21 mouse cellular contexts compared by ENCODE assay signal in the genomic region with DNA sequence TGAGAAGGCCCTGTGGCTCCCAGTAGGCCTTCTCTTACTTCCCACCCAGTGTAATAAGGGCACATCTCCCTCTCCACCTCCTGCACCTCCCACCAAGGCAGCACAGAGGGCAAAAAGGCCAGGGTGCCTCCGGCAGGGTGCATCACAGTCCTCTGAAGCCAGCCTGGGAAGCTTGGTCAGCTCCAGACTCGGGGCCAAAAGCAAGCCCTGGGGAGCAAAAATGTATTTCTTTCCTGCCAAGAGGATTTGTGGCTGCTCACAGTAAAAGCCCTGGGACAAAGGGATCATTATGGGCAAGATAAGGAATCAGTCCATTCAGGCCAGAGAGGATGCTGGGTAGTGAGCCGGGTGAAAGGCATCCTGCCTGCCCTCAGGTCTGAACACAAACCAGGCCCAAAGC. TPM values are rescaled to one million over a fixed set of nuclear protein-coding genes. Genes with fewer than 3 reads are reported as not detected.
DNase-seq lines count a peak whose midpoint lies in the region; ATAC-seq and TF ChIP-seq lines count a peak whose summit lies in the region.
"Had no signal": no experiment of that assay in that cellular context is flagged by ENCODE, and none has a peak within 500 bp of the region (broad histone marks: within the 10 kb centered on the region; RNA-seq: fewer than 3 reads in every experiment).

No protein-coding gene starts in this region.

- H3K4me3 ChIP-seq in layer of hippocampus, adult 2 months, result no peak overlapping the region
- no peak overlapping the region for H3K4me3 ChIP-seq in embryonic facial prominence, embryonic 14.5 days (ENCODE audit: low read depth, low read length)
- H3K4me3 ChIP-seq: embryonic facial prominence, embryonic 12.5 days; limb, embryonic 15.5 days; liver, embryonic 15.5 days had no signal

- ATAC-seq in embryonic facial prominence, embryonic 14.5 days (ENCODE audit: low read depth), result no peak
- ATAC-seq: forebrain, embryonic 16.5 days; lung, postnatal 0 days had no signal

- no peaks in the 10 kb centered on the region for H3K4me1 ChIP-seq in embryonic facial prominence, embryonic 14.5 days (ENCODE audit: control insufficient read depth, insufficient read depth, low read length)
- H3K4me1 ChIP-seq: liver, embryonic 15.5 days had no signal

- H3K4me2 ChIP-seq in embryonic facial prominence, embryonic 14.5 days (ENCODE audit: low read depth, low read length), result no peak overlapping the region
- H3K4me2 ChIP-seq: embryonic facial prominence, embryonic 12.5 days; limb, embryonic 15.5 days; liver, embryonic 15.5 days had no signal

- DNase-seq in embryo, embryonic 11 days, result peak; percentile 12
- DNase-seq in embryo, embryonic 10.5 days (ENCODE audit: low spot score), result no peak
- DNase-seq in layer of hippocampus, adult 2 months (ENCODE audit: low spot score in 2 of 2), result no peak
- DNase-seq in layer of hippocampus, postnatal 14 days (ENCODE audit: low spot score in 2 of 2), result no peak
- DNase-seq in MN1 (ENCODE audit: low spot score), result peak; percentile 34
- DNase-seq in embryonic facial prominence, embryonic 14.5 days (ENCODE audit: low spot score), result peak; percentile 12
- no peak for DNase-seq in cerebellum, adult 9-10 months
- DNase-seq: adrenal gland, postnatal 25 days; B cell, adult 2 months; cerebellum, adult 2 months; gastrocnemius, postnatal 36 days; kidney, adult 11 months; right cerebral cortex, adult 18-20 months; thymus, postnatal 14 days had no signal

- peaks cover 30% of the 10 kb centered on the region for H3K27me3 ChIP-seq in embryonic facial prominence, embryonic 14.5 days (replicated peaks; ENCODE audit: control insufficient read depth, insufficient read depth, low read length)

- no peaks in the 10 kb centered on the region for H3K36me3 ChIP-seq in embryonic facial prominence, embryonic 14.5 days (ENCODE audit: control insufficient read depth, insufficient read depth, low read length)
- H3K36me3 ChIP-seq: embryonic facial prominence, embryonic 12.5 days; limb, embryonic 15.5 days; liver, embryonic 15.5 days had no signal

- H3K9ac ChIP-seq in embryonic facial prominence, embryonic 14.5 days (ENCODE audit: low read depth, low read length), result no peak overlapping the region
- H3K9ac ChIP-seq: embryonic facial prominence, embryonic 12.5 days; limb, embryonic 15.5 days; liver, embryonic 15.5 days had no signal

- WGBS in embryonic facial prominence, embryonic 14.5 days, result 27% methylated on average over 3 of the region's 3 CpGs

- no peaks in the 10 kb centered on the region for H3K9me3 ChIP-seq in embryonic facial prominence, embryonic 14.5 days (ENCODE audit: control insufficient read depth, low read length)
- H3K9me3 ChIP-seq: embryonic facial prominence, embryonic 12.5 days; limb, embryonic 15.5 days; liver, embryonic 15.5 days had no signal

- peak overlapping the region; percentile 88 for H3K27ac ChIP-seq in layer of hippocampus, adult 2 months
- H3K27ac ChIP-seq in embryonic facial prominence, embryonic 14.5 days (replicated peaks; ENCODE audit: low read depth, low read length), result no peak overlapping the region
- H3K27ac ChIP-seq: embryonic facial prominence, embryonic 12.5 days; kidney, postnatal 0 days; limb, embryonic 15.5 days; liver, embryonic 15.5 days had no signal

- TF ChIP-seq CTCF in layer of hippocampus, adult 2 months (conservative IDR thresholded peaks at IDR 0.05), result no peak

RNA-seq across cellular contexts. Expression of gene Adra2c, which starts 7.2 kb away (rescaled TPM):
- total RNA-seq in layer of hippocampus, adult 2 months (2021), result 10 to 100 TPM; 23.6 to 25.6 TPM
- total RNA-seq in layer of hippocampus, postnatal 14 days (2021), result 10 to 100 TPM; 17.3 to 18.8 TPM
- 0.31 and 0.53 TPM in 2 replicates for polyA plus RNA-seq in embryonic facial prominence, embryonic 14.5 days (2014; fragmentation: Nextera tagmentation; extraction: Ambion mirVana)
- polyA plus RNA-seq: heart, postnatal 0 days; limb, embryonic 15.5 days; liver, embryonic 15.5 days; lung, postnatal 0 days had no signal

Comparison
In these comparisons a context has a peak if more than half of its experiments do, and no peak if none do; other contexts are left out.
1. DNase-seq: peak in embryo, embryonic 11 days (single experiment), MN1 (single experiment) and embryonic facial prominence, embryonic 14.5 days (single experiment); none in embryo, embryonic 10.5 days (single experiment), layer of hippocampus, adult 2 months (0 of 2), layer of hippocampus, postnatal 14 days (0 of 2) and cerebellum, adult 9-10 months (single experiment).